Mouse (Mus musculus): ENCODE results near the gene Sprr2a1. TPM values are rescaled to one million over a fixed set of nuclear protein-coding genes. Genes with fewer than 3 reads are reported as not detected.

Gene Sprr2a1
- not detected for polyA plus RNA-seq (2012; fragmentation: generic; extraction: Trizol)

GRCm38 (mm10) chr3:92215569-92215968 lies at the start of gene Sprr2a1, which contains the start of gene Sprr2a2:
Gene Sprr2a1, plus strand, starts transcription at chr3:92215799.
Gene Sprr2a2, plus strand, starts transcription at chr3:92215920.

Other genes starting within 250 kb of the Sprr2a1 start
- not detected for gene Pglyrp3, start 201.2 kb upstream of the Sprr2a1 start, polyA plus RNA-seq (2012; fragmentation: generic; extraction: Trizol)
- under 1 TPM in 1 of 2 experiments, not detected in 1; 0.01 TPM for gene Lor, start 132.7 kb upstream of the Sprr2a1 start, polyA plus RNA-seq (2012; fragmentation: generic; extraction: Trizol)
- gene Prr9, start 91.9 kb upstream of the Sprr2a1 start, polyA plus RNA-seq (2012; fragmentation: generic; extraction: Trizol) = not detected
- not detected for gene Lelp1, start 73.1 kb upstream of the Sprr2a1 start, polyA plus RNA-seq (2012; fragmentation: generic; extraction: Trizol)
- under 1 TPM; 0.09 to 0.75 TPM for gene Sprr2a2, start 121 bp downstream of the Sprr2a1 start, polyA plus RNA-seq (2012; fragmentation: generic; extraction: Trizol)
- gene Sprr2a3, start 69.6 kb downstream of the Sprr2a1 start, polyA plus RNA-seq (2012; fragmentation: generic; extraction: Trizol) = under 1 TPM in 1 of 2 experiments, not detected in 1; 0.06 TPM
- gene Sprr2b, start 100.8 kb downstream of the Sprr2a1 start, polyA plus RNA-seq (2012; fragmentation: generic; extraction: Trizol) = not detected
- not detected for gene Sprr2d, start 123.3 kb downstream of the Sprr2a1 start, polyA plus RNA-seq (2012; fragmentation: generic; extraction: Trizol)
- gene Sprr2e, start 136.3 kb downstream of the Sprr2a1 start, polyA plus RNA-seq (2012; fragmentation: generic; extraction: Trizol) = under 1 TPM in 1 of 2 experiments, not detected in 1; 0.05 TPM
- not detected for gene Sprr2f, start 149.4 kb downstream of the Sprr2a1 start, polyA plus RNA-seq (2012; fragmentation: generic; extraction: Trizol)
- gene Sprr2h, start 169.9 kb downstream of the Sprr2a1 start, polyA plus RNA-seq (2012; fragmentation: generic; extraction: Trizol) = under 1 TPM in 1 of 2 experiments, not detected in 1; 0.04 TPM
- gene Sprr2i, start 192.2 kb downstream of the Sprr2a1 start, polyA plus RNA-seq (2012; fragmentation: generic; extraction: Trizol) = not detected
- gene Sprr2j-ps, start 202.3 kb downstream of the Sprr2a1 start, polyA plus RNA-seq (2012; fragmentation: generic; extraction: Trizol) = under 1 TPM in 1 of 2 experiments, not detected in 1; 0.15 TPM
- gene Gm9774, start 213.6 kb downstream of the Sprr2a1 start, polyA plus RNA-seq (2012; fragmentation: generic; extraction: Trizol) = 10 to 100 TPM in 1 of 2 experiments, 1 to 10 TPM in 1; 6.3 to 13.3 TPM
- 1 to 10 TPM in 1 of 2 experiments, under 1 TPM in 1; 0.38 to 2.1 TPM for gene Sprr2k, start 216.8 kb downstream of the Sprr2a1 start, polyA plus RNA-seq (2012; fragmentation: generic; extraction: Trizol)
- not detected for gene Sprr1b, start 223.0 kb downstream of the Sprr2a1 start, polyA plus RNA-seq (2012; fragmentation: generic; extraction: Trizol)
- not detected for gene Sprr3, start 242.9 kb downstream of the Sprr2a1 start, polyA plus RNA-seq (2012; fragmentation: generic; extraction: Trizol)